Mouse (Mus musculus): ENCODE measurements at regions not wholly inside any gene's neighbourhood (a gene's known extent, or its start where the extent isn't known, plus 50 kb on each side); places are given as distances from the start of the nearest gene placed in this dataset.

DNA sequence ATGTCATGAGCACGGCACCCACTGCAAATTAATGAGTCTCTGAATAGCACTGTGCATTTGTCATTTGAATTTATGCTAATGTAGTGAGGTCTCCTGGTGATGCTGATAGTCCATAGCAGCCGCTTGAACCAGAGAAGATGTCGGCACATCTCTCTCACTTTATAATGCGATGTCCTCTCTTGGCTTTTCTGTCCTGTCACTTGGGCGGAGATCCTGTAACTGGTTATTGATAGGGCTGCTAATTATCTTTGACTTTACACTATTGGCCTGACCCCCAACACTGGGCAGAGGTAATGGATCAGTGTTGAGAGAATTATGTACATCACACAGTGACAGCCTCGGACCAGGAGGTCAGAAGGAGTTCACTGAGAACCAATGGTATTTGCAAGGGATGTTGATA lies 161.6 kb downstream of the Cetn3 start:
- TF ChIP-seq POLR2A (IDR thresholded peaks at IDR 0.05; ENCODE audit: control insufficient read depth in 1 of 2, insufficient read depth in 1 of 2, low read depth in 1 of 2, low read length in 2 of 2, poor library complexity in 1 of 2) (no peak), MYC (IDR thresholded peaks at IDR 0.05; ENCODE audit: low read depth, low read length) (no peak), CTCF (IDR thresholded peaks at IDR 0.05 in 2 of 3, conservative IDR thresholded peaks at IDR 0.05 in 1 of 3; ENCODE audit: control insufficient read depth in 1 of 3, insufficient read depth in 1 of 3, low read depth in 2 of 3, low read length in 3 of 3, poor library complexity in 1 of 3, severe bottlenecking in 1 of 3) (no peak), ETS1 (IDR thresholded peaks at IDR 0.05; ENCODE audit: low read depth, low read length) (no peak), EP300 (IDR thresholded peaks at IDR 0.05; ENCODE audit: low read depth in 1 of 2, low read length in 2 of 2) (no peak), ZKSCAN1 (IDR thresholded peaks at IDR 0.05; ENCODE audit: low read depth, low read length) (no peak), JUND (IDR thresholded peaks at IDR 0.05; ENCODE audit: low read depth, low read length) (no peak)

Data from MEL (cell line).